Mouse (Mus musculus) adrenal gland, adult 18-20 months (tissue): Measurements from ENCODE around the gene Emc4. TPM values are rescaled to one million over a fixed set of nuclear protein-coding genes. Genes with fewer than 3 reads are reported as not detected.

Experiments used
- DNase-seq, 2 experiments: peaks; one replicate each; pipeline ENCODE4 v3.0.0; 2021 to 2022; ENCODE audit warnings: low spot score in 2 of 2
- total RNA-seq, 2 experiments: library from RNA; stranded (reverse); gene quantifications; 1 replicate in 1 of 2; 2 replicates in 1 of 2; pipeline ENCODE4 v1.2.3; 2021

Emc4 gene
- total RNA-seq, 2 experiments from 2014 or later: 95.1 to 98.0 TPM

- no peak for DNase-seq
Observed at GRCm38 (mm10) chr2:112341117-112341516, 26.7 kb downstream of the Emc4 start.

GRCm38 (mm10) chr2:112339736-112340135, 28.1 kb downstream of the Emc4 start:
- DNase-seq: no peak

- DNase-seq: no peak
Observed at GRCm38 (mm10) chr2:112337211-112337610, 30.6 kb downstream of the Emc4 start.

GRCm38 (mm10) chr2:112332051-112332898, 35.6 kb downstream of the Emc4 start:
- no peak for DNase-seq

GRCm38 (mm10) chr2:112328069-112328777, 39.6 kb downstream of the Emc4 start:
- no peak for DNase-seq

GRCm38 (mm10) chr2:112318905-112319304, 48.9 kb downstream of the Emc4 start:
- no peak for DNase-seq

- DNase-seq: no peak
Observed at GRCm38 (mm10) chr2:112318227-112318626, 49.6 kb downstream of the Emc4 start.

- no peak for DNase-seq
Observed at GRCm38 (mm10) chr2:112315638-112316037, 52.2 kb downstream of the Emc4 start.

Other genes starting within 250 kb of the Emc4 start
- gene Olfr1316, start 233.1 kb downstream of the Emc4 start, total RNA-seq: not detected
- gene Olfr1317, start 227.7 kb downstream of the Emc4 start, total RNA-seq: not detected
- not detected for gene Olfr1318, start 213.8 kb downstream of the Emc4 start, total RNA-seq
- 1 to 10 TPM; 5.2 to 5.9 TPM for gene Lpcat4, start 128.6 kb downstream of the Emc4 start, total RNA-seq
- not detected for gene Nutm1, start 108.7 kb downstream of the Emc4 start, total RNA-seq
- 100 to 1,000 TPM; 109 to 149 TPM for gene Nop10, start 106.1 kb downstream of the Emc4 start, total RNA-seq
- gene Slc12a6, start 102.2 kb downstream of the Emc4 start, total RNA-seq: 10 to 100 TPM; 26.9 to 32.5 TPM
- gene Gm21985, start 101.7 kb downstream of the Emc4 start, total RNA-seq: under 1 TPM in 1 of 2 experiments, not detected in 1; 0.38 TPM
- gene Katnbl1, start 11.2 kb upstream of the Emc4 start, total RNA-seq: 10 to 100 TPM; 10.0 to 11.3 TPM
- gene Emc7, start 87.0 kb upstream of the Emc4 start, total RNA-seq: 10 to 100 TPM; 31.2 to 33.8 TPM
- not detected for gene Chrm5, start 112.7 kb upstream of the Emc4 start, total RNA-seq
- gene Aven, start 124.9 kb upstream of the Emc4 start, total RNA-seq: 10 to 100 TPM; 17.9 to 19.6 TPM